Mouse (Mus musculus): Measurements from ENCODE around the gene Islr.

GRCm38 (mm10) chr9:58201091-58201842, 2.8 kb downstream of the Islr start:
- TF ChIP-seq GATA1 (IDR thresholded peaks at IDR 0.05; ENCODE audit: borderline replicate concordance, low read length) (no peak), CTCF (IDR thresholded peaks at IDR 0.05; ENCODE audit: low read depth, low read length) (no peak), TAL1 (conservative IDR thresholded peaks at IDR 0.05; ENCODE audit: low read depth, low read length) (no peak), GATA2 (IDR thresholded peaks at IDR 0.05; ENCODE audit: borderline replicate concordance, low read depth, low read length) (no peak), POLR2AphosphoS5 (IDR thresholded peaks at IDR 0.05; ENCODE audit: insufficient replicate concordance, low read depth, low read length) (no peak)
